Mouse (Mus musculus): ENCODE results near the gene Pip5k1c. TPM values are rescaled to one million over a fixed set of nuclear protein-coding genes. Genes with fewer than 3 reads are reported as not detected.

Gene Pip5k1c
- 100 to 1,000 TPM; 130 to 154 TPM for total RNA-seq (2023)

GRCm38 (mm10) chr10:81292554-81293333 lies at the start of gene Pip5k1c:
Gene Pip5k1c (plus strand): TSS chr10:81292963.

GRCm38 (mm10) chr10:81252424-81253419 lies 40.0 kb upstream of the Pip5k1c start, which contains the start of gene Matk:
Gene Matk (plus strand): TSS chr10:81252935.

DNA sequence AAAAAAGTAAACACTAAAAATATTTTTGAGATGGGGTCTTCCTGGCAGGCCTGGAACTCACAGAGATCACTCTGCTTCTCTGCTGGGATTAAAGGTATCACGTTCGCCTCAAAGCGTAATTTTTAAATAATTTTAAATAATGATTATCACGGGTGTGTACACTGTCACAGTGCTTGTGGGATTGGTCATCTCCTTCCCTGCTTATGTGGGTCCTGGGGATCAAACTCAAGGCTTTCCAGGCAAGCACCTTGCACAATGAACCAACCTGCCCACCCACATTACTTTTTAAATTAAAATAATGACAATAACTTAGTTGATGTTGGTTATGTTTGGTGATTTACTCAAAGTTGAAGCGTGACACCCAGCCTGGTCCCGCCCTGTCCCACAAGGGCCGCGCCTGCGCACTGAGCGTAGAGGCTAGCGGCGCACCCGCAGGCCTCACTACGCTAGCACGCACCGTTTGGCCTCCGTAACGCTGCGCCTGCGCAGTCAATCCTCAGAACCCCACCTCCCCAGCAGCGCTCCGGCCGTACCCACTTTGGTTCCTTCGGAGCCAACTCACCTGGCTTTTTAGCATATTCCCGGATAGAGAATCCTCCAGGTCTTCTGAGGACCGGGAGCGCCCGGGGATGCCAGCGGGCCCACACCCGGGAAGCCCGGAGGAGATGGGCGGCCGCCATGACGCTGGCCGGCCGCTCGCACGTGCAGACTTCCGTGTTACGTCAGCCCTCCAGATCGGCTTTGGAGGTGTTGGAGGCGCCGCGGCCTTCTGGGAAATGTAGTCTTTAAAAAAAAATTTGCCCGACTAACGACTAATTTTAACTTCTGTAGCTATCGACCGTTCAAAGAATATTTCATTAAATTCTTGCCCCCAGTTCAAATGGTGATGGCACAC lies 26.3 kb upstream of the Pip5k1c start, which contains the start of the genes Mrpl54 and Apba3:
TSS of gene Mrpl54 (minus strand) at position 724 of the 895 bp plus-strand sequence.
TSS of gene Apba3 (plus strand) at position 750 of the 895 bp plus-strand sequence.

DNA sequence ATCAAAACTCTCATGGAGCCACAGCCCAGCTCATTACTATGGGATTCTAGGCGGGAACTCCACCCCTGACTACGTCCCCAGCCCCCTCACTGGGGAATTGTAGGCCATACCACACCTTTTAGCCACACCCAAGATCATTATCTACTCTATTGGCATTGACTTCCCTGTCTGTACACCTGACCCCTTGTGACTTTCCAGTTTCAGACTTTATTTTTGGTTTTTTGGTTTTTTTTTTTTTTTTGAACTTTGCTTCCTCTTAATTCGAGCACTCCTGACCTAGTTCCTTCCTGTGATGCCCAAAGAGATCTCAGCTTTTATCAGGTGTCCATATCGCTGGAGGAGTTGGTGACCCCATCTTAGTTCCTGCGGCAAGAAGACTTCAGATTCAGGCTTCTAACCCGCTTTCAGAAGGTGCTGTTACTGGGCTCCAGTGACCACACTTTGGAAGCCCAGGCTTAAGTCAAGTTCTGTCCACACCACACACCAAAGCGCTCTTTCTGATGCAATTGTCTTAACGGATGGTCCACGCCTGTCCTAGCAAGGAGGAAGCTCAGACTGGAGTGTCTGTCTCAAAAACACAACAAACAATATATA lies 1.2 kb upstream of the Pip5k1c start, which contains the start of gene Tjp3:
TSS of gene Tjp3 (minus strand) at position 71 of the 594 bp plus-strand sequence.

GRCm38 (mm10) chr10:81320550-81321347 lies 28.0 kb downstream of the Pip5k1c start, which contains the start of gene Cactin:
Gene Cactin (plus strand): TSS chr10:81321103.

GRCm38 (mm10) chr10:81328386-81328785 lies 35.6 kb downstream of the Pip5k1c start, which contains the start of gene Tbxa2r:
Gene Tbxa2r (plus strand): TSS chr10:81328731.

GRCm38 (mm10) chr10:81342686-81343505 lies 50.1 kb downstream of the Pip5k1c start, which contains the start of gene Gipc3:
Gene Gipc3 (minus strand): TSS chr10:81343266.

DNA sequence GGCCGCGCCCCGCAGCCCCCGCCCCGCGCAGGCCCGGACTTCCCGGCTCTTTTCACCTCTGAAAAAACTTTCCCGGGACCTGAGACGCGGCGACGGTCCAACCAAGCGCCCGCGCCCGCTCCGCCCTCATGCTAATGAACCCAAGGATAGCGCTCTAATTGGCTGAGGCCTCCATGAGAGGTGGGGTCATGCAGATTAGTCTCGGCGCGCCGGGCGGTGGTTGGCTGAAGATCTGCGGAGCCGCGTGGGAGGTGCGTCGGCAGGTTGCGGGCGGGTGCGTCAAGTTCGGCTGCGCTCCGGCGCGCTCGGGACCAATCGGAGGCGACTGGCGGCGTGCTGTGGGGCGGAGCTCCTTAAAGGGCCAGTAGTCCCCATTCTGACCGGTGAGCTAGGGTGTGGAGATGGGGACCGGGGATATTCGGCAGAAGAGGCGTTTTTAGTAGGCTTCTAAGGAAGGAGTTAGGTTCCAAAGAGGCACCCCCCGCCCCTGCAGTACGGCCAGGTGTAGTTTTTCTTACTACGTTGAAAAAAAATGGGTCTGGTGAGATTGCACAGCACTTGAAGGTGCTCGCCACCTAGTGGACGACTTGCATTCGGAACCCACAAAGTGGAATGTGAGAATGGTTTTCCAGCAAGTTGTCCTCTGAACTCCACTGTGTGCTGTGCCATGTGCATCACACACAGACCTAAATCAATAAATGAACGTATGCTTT lies 57.7 kb downstream of the Pip5k1c start, which contains the start of gene Hmg20b:
TSS of gene Hmg20b (minus strand) at position 130 of the 713 bp plus-strand sequence.

GRCm38 (mm10) chr10:81356991-81357844 lies 64.5 kb downstream of the Pip5k1c start, which contains the start of gene Mfsd12:
Gene Mfsd12 (plus strand): TSS chr10:81357491.

DNA sequence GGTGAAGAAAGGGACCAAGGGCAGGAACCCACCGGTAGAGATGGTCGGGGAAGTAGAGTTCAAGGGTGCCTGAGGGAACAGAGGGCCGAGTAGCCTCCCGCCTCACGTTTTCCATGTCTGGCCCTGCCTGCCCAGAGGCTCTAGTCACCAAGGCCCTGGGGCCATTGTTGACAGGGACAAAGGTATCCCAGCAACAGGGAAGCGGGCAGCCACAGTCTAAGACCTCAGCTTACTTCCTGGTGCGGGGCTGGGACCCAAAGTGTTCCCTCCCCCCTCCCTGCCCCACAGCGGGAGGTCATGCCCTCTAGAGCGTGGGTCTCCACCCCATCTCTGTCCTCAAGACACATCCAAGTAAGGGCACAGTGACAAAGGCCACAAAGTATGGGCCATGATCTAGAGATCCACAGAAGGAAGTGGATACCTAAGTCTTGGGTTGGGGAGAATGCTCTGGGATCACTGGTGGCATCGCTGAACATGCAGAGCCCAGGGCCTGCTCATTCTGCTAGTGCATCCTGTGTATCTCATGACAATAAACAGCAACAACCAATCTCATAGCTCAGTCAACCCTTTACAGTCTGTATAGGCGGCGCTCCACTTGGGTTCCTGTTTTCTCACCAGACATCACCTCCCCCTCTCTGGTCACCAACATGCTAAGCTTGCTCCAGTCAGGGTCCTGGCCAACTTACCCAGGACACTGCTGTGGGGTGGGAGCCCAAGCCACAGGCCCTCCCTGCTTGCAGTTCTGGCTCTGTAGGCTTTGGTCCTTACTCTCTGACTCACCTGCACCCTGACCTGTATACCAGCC lies 73.1 kb downstream of the Pip5k1c start, which contains the start of gene 4930404N11Rik:
TSS of gene 4930404N11Rik (minus strand) at position 145 of the 805 bp plus-strand sequence.

Other genes with a start within 250 kb of the Pip5k1c start
- 10 to 100 TPM; 57.0 to 65.1 TPM for gene Sgta, start 232.8 kb upstream of the Pip5k1c start, total RNA-seq (2023)
- 10 to 100 TPM; 11.9 to 15.9 TPM for gene Thop1, start 222.9 kb upstream of the Pip5k1c start, total RNA-seq (2023)
- gene Creb3l3, start 194.1 kb upstream of the Pip5k1c start, total RNA-seq (2023): not detected
- 100 to 1,000 TPM; 159 to 177 TPM for gene Map2k2, start 187.0 kb upstream of the Pip5k1c start, total RNA-seq (2023)
- gene Zbtb7a, start 157.7 kb upstream of the Pip5k1c start, total RNA-seq (2023): 100 to 1,000 TPM in 1 of 2 experiments, 10 to 100 TPM in 1; 97.7 to 106 TPM
- 10 to 100 TPM; 70.9 to 76.2 TPM for gene Pias4, start 125.0 kb upstream of the Pip5k1c start, total RNA-seq (2023)
- gene Eef2, start 116.3 kb upstream of the Pip5k1c start, total RNA-seq (2023): 1,000 to 10,000 TPM; 1,844 to 1,917 TPM
- gene Dapk3, start 110.0 kb upstream of the Pip5k1c start, total RNA-seq (2023): 10 to 100 TPM; 79.5 to 87.1 TPM
- not detected for gene 4930442H23Rik, start 109.1 kb upstream of the Pip5k1c start, total RNA-seq (2023)
- not detected for gene Nmrk2, start 90.9 kb upstream of the Pip5k1c start, total RNA-seq (2023)
- gene Atcay, start 62.1 kb upstream of the Pip5k1c start, total RNA-seq (2023): not detected
- gene Zfr2, start 59.8 kb upstream of the Pip5k1c start, total RNA-seq (2023): 1 to 10 TPM; 3.4 to 4.6 TPM
- gene Matk, start 40.0 kb upstream of the Pip5k1c start, total RNA-seq (2023): 10 to 100 TPM; 24.5 to 29.5 TPM
- 100 to 1,000 TPM; 106 to 112 TPM for gene Mrpl54, start 26.0 kb upstream of the Pip5k1c start, total RNA-seq (2023)
- 10 to 100 TPM; 32.7 to 50.4 TPM for gene Apba3, start 26.0 kb upstream of the Pip5k1c start, total RNA-seq (2023)
- 10 to 100 TPM; 14.0 to 18.9 TPM for gene Tjp3, start 1.4 kb upstream of the Pip5k1c start, total RNA-seq (2023)
- gene Cactin, start 28.1 kb downstream of the Pip5k1c start, total RNA-seq (2023): 10 to 100 TPM; 53.3 to 59.3 TPM
- 1 to 10 TPM; 4.6 to 6.0 TPM for gene Tbxa2r, start 35.8 kb downstream of the Pip5k1c start, total RNA-seq (2023)
- gene Gipc3, start 50.3 kb downstream of the Pip5k1c start, total RNA-seq (2023): under 1 TPM; 0.78 to 0.92 TPM
- gene Hmg20b, start 57.5 kb downstream of the Pip5k1c start, total RNA-seq (2023): 10 to 100 TPM; 77.8 to 80.1 TPM
- gene Mfsd12, start 64.5 kb downstream of the Pip5k1c start, total RNA-seq (2023): 10 to 100 TPM; 11.6 to 13.5 TPM
- gene 4930404N11Rik, start 72.9 kb downstream of the Pip5k1c start, total RNA-seq (2023): 10 to 100 TPM in 1 of 2 experiments, 1 to 10 TPM in 1; 7.8 to 11.0 TPM
- 10 to 100 TPM; 47.9 to 55.7 TPM for gene Fzr1, start 85.6 kb downstream of the Pip5k1c start, total RNA-seq (2023)
- 10 to 100 TPM; 36.0 to 37.0 TPM for gene Dohh, start 91.5 kb downstream of the Pip5k1c start, total RNA-seq (2023)
- 1 to 10 TPM; 1.6 to 4.6 TPM for gene Gm48551, start 91.5 kb downstream of the Pip5k1c start, total RNA-seq (2023)
- 1 to 10 TPM; 4.3 to 5.4 TPM for gene Gm48552, start 96.0 kb downstream of the Pip5k1c start, total RNA-seq (2023)
- 1 to 10 TPM; 5.8 to 9.2 TPM for gene Smim24, start 100.1 kb downstream of the Pip5k1c start, total RNA-seq (2023)
- gene Nfic, start 162.7 kb downstream of the Pip5k1c start, total RNA-seq (2023): 10 to 100 TPM; 15.0 to 22.8 TPM
- gene Celf5, start 189.7 kb downstream of the Pip5k1c start, total RNA-seq (2023): not detected
- gene Ncln, start 203.4 kb downstream of the Pip5k1c start, total RNA-seq (2023): 100 to 1,000 TPM; 113 to 131 TPM
- gene S1pr4, start 207.2 kb downstream of the Pip5k1c start, total RNA-seq (2023): 10 to 100 TPM; 78.0 to 83.2 TPM
- gene Gna15, start 231.3 kb downstream of the Pip5k1c start, total RNA-seq (2023): 1 to 10 TPM; 6.3 to 9.1 TPM